Mouse (Mus musculus): ENCODE data around the gene Fv1. TPM values are rescaled to one million over a fixed set of nuclear protein-coding genes. Genes with fewer than 3 reads are reported as not detected.
A peak's percentile ranks its signal among the peaks of the same experiment; 100 is the strongest.

The Fv1 gene
- polyA plus RNA-seq, 1 experiment from 2014 or later, result 10.4 TPM

DNA sequence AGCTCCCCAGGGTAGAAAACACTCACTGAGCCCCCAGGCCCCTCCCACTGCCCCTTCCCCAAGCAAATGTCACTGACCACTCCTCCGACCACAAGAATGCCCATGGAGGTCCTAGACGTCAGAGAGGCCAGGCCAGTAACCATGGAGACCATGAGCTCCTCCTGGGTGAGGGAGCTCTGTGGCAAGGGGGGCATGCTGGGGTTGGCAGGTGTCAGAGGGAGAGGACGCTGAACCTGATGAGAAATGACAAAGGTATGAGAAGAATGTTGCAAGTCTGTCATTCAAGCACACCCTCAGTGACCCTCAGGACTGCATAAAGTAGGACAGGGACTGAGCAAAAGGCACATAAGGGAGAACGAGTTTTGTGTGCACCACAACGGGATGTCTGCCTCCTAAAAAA is 11.1 kb downstream of the Fv1 start:
- no peak overlapping the region for H3K9ac ChIP-seq (ENCODE audit: low read length)
- H3K4me3 ChIP-seq (ENCODE audit: low read length), result no peak overlapping the region
- no peak for ATAC-seq (replicated peaks; ENCODE audit: extremely low read depth, insufficient read depth, low FRiP score)
- WGBS, result 40% methylated on average over 5 of the region's 5 CpGs
- no peaks in the 10 kb centered on the region for H3K27me3 ChIP-seq (ENCODE audit: control insufficient read depth, insufficient read depth, low read length)
- no peaks in the 10 kb centered on the region for H3K9me3 ChIP-seq (replicated peaks; ENCODE audit: control insufficient read depth, low read length)
- peaks cover 81% of the 10 kb centered on the region for H3K36me3 ChIP-seq (ENCODE audit: control insufficient read depth, insufficient read depth)
- H3K27ac ChIP-seq (ENCODE audit: low read length), result no peak overlapping the region
- no peak overlapping the region for H3K4me2 ChIP-seq (ENCODE audit: low read depth, low read length)
- no peaks in the 10 kb centered on the region for H3K4me1 ChIP-seq (ENCODE audit: control insufficient read depth, insufficient read depth, low read length)

DNA sequence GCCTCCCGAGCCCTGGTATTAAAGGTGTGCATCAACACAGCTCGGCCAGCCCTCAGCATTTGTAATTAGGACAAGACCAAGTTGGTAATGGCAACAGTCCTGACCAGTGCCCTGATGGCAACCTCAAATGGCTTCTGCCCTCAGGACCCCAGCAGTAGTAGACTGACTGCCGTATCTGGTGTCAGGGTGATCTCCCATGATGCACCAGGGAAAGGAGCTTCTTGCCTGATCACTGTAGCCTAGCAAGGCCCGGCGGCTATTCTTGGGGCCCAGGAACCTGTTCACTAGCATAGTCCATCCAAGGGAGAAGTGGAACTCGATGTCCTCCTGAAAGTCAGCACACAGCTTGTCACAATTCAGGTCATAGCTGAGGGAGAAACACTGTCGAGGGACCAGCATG is 13.0 kb downstream of the Fv1 start:
- 92% methylated on average over 7 of the region's 7 CpGs for WGBS
- no peaks in the 10 kb centered on the region for H3K4me1 ChIP-seq (ENCODE audit: control insufficient read depth, insufficient read depth, low read length)
- no peak for ATAC-seq (replicated peaks; ENCODE audit: extremely low read depth, insufficient read depth, low FRiP score)
- H3K36me3 ChIP-seq (ENCODE audit: control insufficient read depth, insufficient read depth), result peaks cover 89% of the 10 kb centered on the region
- no peaks in the 10 kb centered on the region for H3K9me3 ChIP-seq (replicated peaks; ENCODE audit: control insufficient read depth, low read length)
- H3K27ac ChIP-seq (ENCODE audit: low read length), result no peak overlapping the region
- no peak overlapping the region for H3K4me3 ChIP-seq (ENCODE audit: low read length)
- no peak overlapping the region for H3K4me2 ChIP-seq (ENCODE audit: low read depth, low read length)
- no peak overlapping the region for H3K9ac ChIP-seq (ENCODE audit: low read length)
- H3K27me3 ChIP-seq (ENCODE audit: control insufficient read depth, insufficient read depth, low read length), result no peaks in the 10 kb centered on the region

DNA sequence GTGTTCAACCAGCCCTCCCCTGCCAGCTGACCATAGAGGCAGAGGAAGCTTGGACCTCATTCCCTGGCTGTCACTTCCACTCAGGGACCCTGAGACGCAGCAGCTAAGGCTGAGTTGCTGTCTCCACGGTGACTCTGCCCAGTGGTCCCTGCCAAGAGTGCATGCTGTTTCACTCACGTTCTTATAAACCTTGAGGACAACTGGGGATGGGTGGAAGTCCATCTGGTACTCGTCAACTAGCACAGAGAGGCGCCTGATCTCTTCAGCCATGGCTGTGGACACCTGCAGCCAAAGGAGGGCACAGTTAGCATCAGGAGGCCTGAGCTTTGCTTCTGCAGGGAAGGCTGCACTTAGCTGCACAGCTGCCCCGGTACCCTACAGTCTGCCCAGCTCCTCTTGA is 14.3 kb downstream of the Fv1 start:
- H3K9me3 ChIP-seq (replicated peaks; ENCODE audit: control insufficient read depth, low read length), result no peaks in the 10 kb centered on the region
- H3K9ac ChIP-seq (ENCODE audit: low read length), result no peak overlapping the region
- 61% methylated on average over 6 of the region's 6 CpGs for WGBS
- no peak overlapping the region for H3K27ac ChIP-seq (ENCODE audit: low read length)
- H3K4me1 ChIP-seq (ENCODE audit: control insufficient read depth, insufficient read depth, low read length), result no peaks in the 10 kb centered on the region
- peaks cover 94% of the 10 kb centered on the region for H3K36me3 ChIP-seq (ENCODE audit: control insufficient read depth, insufficient read depth)
- H3K4me2 ChIP-seq (ENCODE audit: low read depth, low read length), result no peak overlapping the region
- ATAC-seq (replicated peaks; ENCODE audit: extremely low read depth, insufficient read depth, low FRiP score), result no peak; the same call in 1 of the 2 replicates
- no peak overlapping the region for H3K4me3 ChIP-seq (ENCODE audit: low read length)
- H3K27me3 ChIP-seq (ENCODE audit: control insufficient read depth, insufficient read depth, low read length), result no peaks in the 10 kb centered on the region

DNA sequence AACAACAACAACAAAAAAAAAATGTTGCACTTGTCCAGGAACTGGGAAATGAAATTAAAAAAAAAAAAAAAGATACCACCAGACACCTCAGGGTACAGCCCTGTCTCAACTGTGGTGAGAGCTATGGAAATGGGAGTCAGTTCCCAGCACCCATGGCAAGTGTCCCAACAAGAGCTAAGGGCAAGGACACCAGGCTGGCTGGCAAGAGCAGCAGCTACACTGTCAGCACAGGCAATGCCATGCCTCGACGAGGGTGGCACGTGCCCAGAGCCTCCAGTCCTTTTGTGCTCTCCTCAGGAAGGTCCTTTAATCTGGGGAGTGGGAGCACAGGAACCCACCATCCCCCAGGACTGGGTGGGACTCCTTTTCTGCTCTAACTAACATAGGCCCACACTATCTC is 15.4 kb downstream of the Fv1 start:
- Histone ChIP-seq H3K27me3 (ENCODE audit: control insufficient read depth, insufficient read depth, low read length) (no peaks in the 10 kb centered on the region), H3K27ac (ENCODE audit: low read length) (no peak overlapping the region), H3K4me1 (ENCODE audit: control insufficient read depth, insufficient read depth, low read length) (no peaks in the 10 kb centered on the region), H3K9ac (ENCODE audit: low read length) (no peak overlapping the region), H3K4me2 (ENCODE audit: low read depth, low read length) (no peak overlapping the region), H3K9me3 (replicated peaks; ENCODE audit: control insufficient read depth, low read length) (no peaks in the 10 kb centered on the region), H3K4me3 (ENCODE audit: low read length) (no peak overlapping the region), H3K36me3 (ENCODE audit: control insufficient read depth, insufficient read depth) (peaks cover 94% of the 10 kb centered on the region)
- ATAC-seq (replicated peaks; ENCODE audit: extremely low read depth, insufficient read depth, low FRiP score), result no peak
- 91% methylated on average over 3 of the region's 3 CpGs for WGBS

DNA sequence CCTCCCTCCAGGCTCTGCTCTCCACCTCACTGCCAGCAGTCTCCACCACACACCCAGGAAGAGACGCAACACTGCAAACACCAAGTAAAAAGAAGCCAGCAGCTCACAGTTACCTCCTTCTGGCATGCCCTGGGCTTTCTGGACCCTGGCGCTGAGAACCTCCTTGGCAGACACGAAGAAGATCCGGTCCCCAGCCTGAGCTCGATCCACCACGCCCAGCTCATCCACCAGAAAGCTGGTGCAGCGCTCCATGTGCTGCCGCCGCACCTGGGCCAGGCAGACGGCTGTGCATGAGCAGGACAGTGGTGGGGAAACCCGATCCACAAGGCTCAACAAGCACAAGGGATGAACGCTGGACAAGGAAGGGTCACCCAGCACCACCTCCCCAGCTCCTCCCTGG is 17.4 kb downstream of the Fv1 start:
- no peak for ATAC-seq (replicated peaks; ENCODE audit: extremely low read depth, insufficient read depth, low FRiP score)
- H3K9ac ChIP-seq (ENCODE audit: low read length), result no peak overlapping the region
- no peaks in the 10 kb centered on the region for H3K27me3 ChIP-seq (ENCODE audit: control insufficient read depth, insufficient read depth, low read length)
- H3K36me3 ChIP-seq (ENCODE audit: control insufficient read depth, insufficient read depth), result peaks cover 92% of the 10 kb centered on the region
- 95% methylated on average over 12 of the region's 12 CpGs for WGBS
- H3K4me2 ChIP-seq (ENCODE audit: low read depth, low read length), result no peak overlapping the region
- H3K4me1 ChIP-seq (ENCODE audit: control insufficient read depth, insufficient read depth, low read length), result no peaks in the 10 kb centered on the region
- no peak overlapping the region for H3K27ac ChIP-seq (ENCODE audit: low read length)
- H3K4me3 ChIP-seq (ENCODE audit: low read length), result no peak overlapping the region
- no peaks in the 10 kb centered on the region for H3K9me3 ChIP-seq (replicated peaks; ENCODE audit: control insufficient read depth, low read length)

DNA sequence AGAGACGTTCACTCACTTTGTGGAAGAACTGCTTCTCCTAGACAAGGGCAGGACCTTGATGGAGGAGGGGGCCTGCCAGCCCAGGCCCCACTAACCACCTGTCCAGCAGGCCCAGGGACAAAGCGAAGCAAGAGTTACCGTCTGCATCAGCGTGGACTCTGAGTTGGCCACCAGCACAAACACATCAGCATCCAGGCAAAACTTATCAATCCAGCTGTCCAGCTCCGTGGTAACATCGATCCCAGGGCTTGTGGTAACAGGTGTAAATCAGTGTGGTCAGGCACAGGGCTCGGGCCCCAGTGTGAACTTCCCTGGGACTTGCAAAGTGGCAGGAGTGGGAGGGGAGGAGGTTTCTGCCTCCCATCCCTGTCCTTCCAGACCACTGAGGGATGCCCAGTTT is 18.5 kb downstream of the Fv1 start:
- no peaks in the 10 kb centered on the region for H3K9me3 ChIP-seq (replicated peaks; ENCODE audit: control insufficient read depth, low read length)
- H3K27me3 ChIP-seq (ENCODE audit: control insufficient read depth, insufficient read depth, low read length), result no peaks in the 10 kb centered on the region
- ATAC-seq (replicated peaks; ENCODE audit: extremely low read depth, insufficient read depth, low FRiP score), result no peak
- H3K27ac ChIP-seq (ENCODE audit: low read length), result no peak overlapping the region
- no peak overlapping the region for H3K4me2 ChIP-seq (ENCODE audit: low read depth, low read length)
- 91% methylated on average over 7 of the region's 7 CpGs for WGBS
- no peak overlapping the region for H3K9ac ChIP-seq (ENCODE audit: low read length)
- no peak overlapping the region for H3K4me3 ChIP-seq (ENCODE audit: low read length)
- peaks cover 88% of the 10 kb centered on the region for H3K36me3 ChIP-seq (ENCODE audit: control insufficient read depth, insufficient read depth)
- no peaks in the 10 kb centered on the region for H3K4me1 ChIP-seq (ENCODE audit: control insufficient read depth, insufficient read depth, low read length)

DNA sequence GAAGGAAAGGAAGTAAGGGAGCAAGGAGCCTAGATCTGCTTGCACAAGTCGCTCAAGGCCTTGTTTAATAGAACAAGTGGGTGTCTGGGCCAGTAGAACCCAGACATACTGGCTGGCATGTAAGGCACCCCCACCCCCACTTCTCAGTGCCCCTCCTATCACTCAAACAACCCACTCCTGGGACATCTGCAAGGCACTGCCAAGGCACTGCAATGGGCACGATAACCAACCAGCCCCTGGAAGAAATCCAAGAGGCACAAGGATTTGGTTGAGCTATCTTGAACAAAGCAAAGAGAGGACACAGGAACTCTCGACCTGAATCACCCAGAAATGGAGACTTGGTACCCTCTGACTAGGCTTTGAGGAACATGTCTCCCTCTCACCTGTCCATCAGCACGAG is 19.5 kb downstream of the Fv1 start:
- H3K9ac ChIP-seq (ENCODE audit: low read length), result no peak overlapping the region
- no peak overlapping the region for H3K4me3 ChIP-seq (ENCODE audit: low read length)
- H3K4me2 ChIP-seq (ENCODE audit: low read depth, low read length), result no peak overlapping the region
- H3K4me1 ChIP-seq (ENCODE audit: control insufficient read depth, insufficient read depth, low read length), result no peaks in the 10 kb centered on the region
- no peak overlapping the region for H3K27ac ChIP-seq (ENCODE audit: low read length)
- 89% methylated on average over 4 of the region's 4 CpGs for WGBS
- H3K36me3 ChIP-seq (ENCODE audit: control insufficient read depth, insufficient read depth), result peaks cover 85% of the 10 kb centered on the region
- no peaks in the 10 kb centered on the region for H3K27me3 ChIP-seq (ENCODE audit: control insufficient read depth, insufficient read depth, low read length)
- H3K9me3 ChIP-seq (replicated peaks; ENCODE audit: control insufficient read depth, low read length), result no peaks in the 10 kb centered on the region
- no peak for ATAC-seq (replicated peaks; ENCODE audit: extremely low read depth, insufficient read depth, low FRiP score)

DNA sequence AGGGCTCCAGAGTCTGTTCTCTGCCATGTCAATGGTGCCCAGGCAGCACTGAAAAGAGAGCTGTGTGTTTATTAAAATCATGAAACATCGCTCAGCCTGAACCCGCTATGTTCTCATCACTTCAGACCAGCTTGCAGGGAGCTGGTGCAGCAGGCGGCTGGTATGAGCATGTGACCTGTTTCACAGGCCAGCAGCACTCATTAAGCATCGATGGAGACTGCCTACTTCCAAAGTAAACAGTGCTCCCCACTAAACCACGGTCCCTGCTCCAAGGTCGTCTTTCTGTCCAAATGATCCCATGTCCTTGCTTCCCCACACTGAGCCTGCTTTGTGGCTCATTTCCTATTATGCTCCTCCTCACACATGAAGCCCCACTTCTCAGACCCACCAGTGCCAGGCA is 21.6 kb downstream of the Fv1 start:
- ATAC-seq (replicated peaks; ENCODE audit: extremely low read depth, insufficient read depth, low FRiP score), result peak; percentile 29; the same call in 1 of the 2 replicates
- Histone ChIP-seq H3K9ac (ENCODE audit: low read length) (no peak overlapping the region), H3K4me3 (ENCODE audit: low read length) (no peak overlapping the region), H3K9me3 (replicated peaks; ENCODE audit: control insufficient read depth, low read length) (no peaks in the 10 kb centered on the region), H3K4me1 (ENCODE audit: control insufficient read depth, insufficient read depth, low read length) (peaks cover 3% of the 10 kb centered on the region; the same call in 1 of the 2 replicates), H3K4me2 (ENCODE audit: low read depth, low read length) (no peak overlapping the region), H3K27me3 (ENCODE audit: control insufficient read depth, insufficient read depth, low read length) (no peaks in the 10 kb centered on the region), H3K36me3 (ENCODE audit: control insufficient read depth, insufficient read depth) (peaks cover 81% of the 10 kb centered on the region), H3K27ac (ENCODE audit: low read length) (peak overlapping the region; percentile 28; the same call in 1 of the 2 replicates)
- 58% methylated on average over 6 of the region's 6 CpGs for WGBS

DNA sequence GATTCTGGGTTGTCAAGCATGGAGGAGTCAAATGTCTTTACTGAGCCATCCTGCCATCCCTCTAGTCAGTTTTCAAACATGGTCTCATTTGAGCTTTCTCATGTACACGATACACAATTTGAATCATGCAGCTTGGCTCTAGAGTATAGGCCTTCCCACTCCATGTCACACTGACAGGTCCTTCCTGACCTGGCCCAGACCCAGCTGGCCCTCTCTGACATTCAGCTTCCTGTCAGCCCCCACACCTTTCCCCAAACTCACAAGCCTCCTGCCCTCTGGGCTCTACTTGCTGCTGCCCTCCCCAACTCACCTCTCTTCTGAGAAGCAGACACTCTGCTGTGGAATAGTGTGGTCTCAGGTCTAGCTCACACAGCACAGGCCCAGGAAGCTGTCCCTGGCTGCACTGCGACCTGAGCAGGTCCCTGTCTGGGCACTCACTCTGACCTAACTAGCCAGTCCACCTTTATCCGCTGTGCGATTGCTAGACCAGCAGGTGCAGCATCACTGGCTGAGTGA is 27.1 kb downstream of the Fv1 start:
- Histone ChIP-seq H3K9ac (ENCODE audit: low read length) (peak overlapping the region; percentile 66), H3K4me3 (ENCODE audit: low read length) (no peak overlapping the region), H3K4me1 (ENCODE audit: control insufficient read depth, insufficient read depth, low read length) (peaks cover 47% of the 10 kb centered on the region), H3K4me2 (ENCODE audit: low read depth, low read length) (peak overlapping the region; percentile 6; the same call in 1 of the 2 replicates), H3K36me3 (ENCODE audit: control insufficient read depth, insufficient read depth) (peaks cover 69% of the 10 kb centered on the region), H3K27me3 (ENCODE audit: control insufficient read depth, insufficient read depth, low read length) (no peaks in the 10 kb centered on the region), H3K27ac (ENCODE audit: low read length) (peak overlapping the region; percentile 98), H3K9me3 (replicated peaks; ENCODE audit: control insufficient read depth, low read length) (no peaks in the 10 kb centered on the region)
- 0 out of 2 replicates have a peak, but pooled peaks have one; percentile 2 for ATAC-seq (replicated peaks; ENCODE audit: extremely low read depth, insufficient read depth, low FRiP score)
- WGBS, result 57% methylated on average over 4 of the region's 4 CpGs
